Mouse (Mus musculus): ENCODE measurements around the gene Mmd2. TPM values are rescaled to one million over a fixed set of nuclear protein-coding genes. Genes with fewer than 3 reads are reported as not detected.

Gene Mmd2
- polyA plus RNA-seq, 1 experiment, result 96.9 TPM

- Histone ChIP-seq H3K27ac (ENCODE audit: insufficient read depth, low read length) (no peak overlapping the region), H3K4me3 (ENCODE audit: insufficient read depth, low read length) (no peak overlapping the region), H3K4me1 (ENCODE audit: control insufficient read depth, insufficient read depth, low read length) (no peaks in the 10 kb centered on the region)
- no peak for TF ChIP-seq POLR2A (IDR thresholded peaks at IDR 0.05; ENCODE audit: extremely low read depth, insufficient read depth, low read length)
These were observed 73.2 kb downstream of the Mmd2 start for GRCm38 (mm10) chr5:142535388-142535787.

- TF ChIP-seq POLR2A (IDR thresholded peaks at IDR 0.05; ENCODE audit: extremely low read depth, insufficient read depth, low read length) (no peak), CTCF (IDR thresholded peaks at IDR 0.05; ENCODE audit: extremely low read depth, insufficient read depth, low read length) (no peak)
- H3K4me3 ChIP-seq (ENCODE audit: insufficient read depth, low read length), result no peak within 1 kb of the TSS
- no peaks in the 10 kb centered on the region for H3K4me1 ChIP-seq (ENCODE audit: control insufficient read depth, insufficient read depth, low read length)
- H3K27ac ChIP-seq (ENCODE audit: insufficient read depth, low read length), result no peak within 1 kb of the TSS
These were observed 78.7 kb downstream of the Mmd2 start, which contains the start of gene Papolb for GRCm38 (mm10) chr5:142529915-142530314. Gene Papolb (minus strand): TSS chr5:142530076.

- Histone ChIP-seq H3K4me1 (ENCODE audit: control insufficient read depth, insufficient read depth, low read length) (no peaks in the 10 kb centered on the region), H3K4me3 (ENCODE audit: insufficient read depth, low read length) (no peak overlapping the region), H3K27ac (ENCODE audit: insufficient read depth, low read length) (no peak overlapping the region)
- TF ChIP-seq POLR2A (IDR thresholded peaks at IDR 0.05; ENCODE audit: extremely low read depth, insufficient read depth, low read length) (no peak), CTCF (IDR thresholded peaks at IDR 0.05; ENCODE audit: extremely low read depth, insufficient read depth, low read length) (no peak)
These were observed 83.7 kb downstream of the Mmd2 start for GRCm38 (mm10) chr5:142524711-142525464.

- TF ChIP-seq CTCF (IDR thresholded peaks at IDR 0.05; ENCODE audit: extremely low read depth, insufficient read depth, low read length) (no peak), POLR2A (IDR thresholded peaks at IDR 0.05; ENCODE audit: extremely low read depth, insufficient read depth, low read length) (no peak)
- H3K27ac ChIP-seq (ENCODE audit: insufficient read depth, low read length), result no peak overlapping the region
- H3K4me1 ChIP-seq (ENCODE audit: control insufficient read depth, insufficient read depth, low read length), result peaks cover 3% of the 10 kb centered on the region; the same call in 1 of the 2 replicates
- no peak overlapping the region for H3K4me3 ChIP-seq (ENCODE audit: insufficient read depth, low read length)
These were observed 87.3 kb downstream of the Mmd2 start for GRCm38 (mm10) chr5:142521195-142521866.

GRCm38 (mm10) chr5:142520360-142520759 lies 88.2 kb downstream of the Mmd2 start:
- TF ChIP-seq CTCF (IDR thresholded peaks at IDR 0.05; ENCODE audit: extremely low read depth, insufficient read depth, low read length), result no peak
- TF ChIP-seq POLR2A (IDR thresholded peaks at IDR 0.05; ENCODE audit: extremely low read depth, insufficient read depth, low read length), result no peak
- Histone ChIP-seq H3K4me3 (ENCODE audit: insufficient read depth, low read length) (no peak overlapping the region), H3K27ac (ENCODE audit: insufficient read depth, low read length) (no peak overlapping the region), H3K4me1 (ENCODE audit: control insufficient read depth, insufficient read depth, low read length) (peaks cover 3% of the 10 kb centered on the region; the same call in 1 of the 2 replicates)

GRCm38 (mm10) chr5:142518973-142519372 lies 89.6 kb downstream of the Mmd2 start:
- Histone ChIP-seq H3K4me1 (ENCODE audit: control insufficient read depth, insufficient read depth, low read length) (peaks cover 3% of the 10 kb centered on the region; the same call in 1 of the 2 replicates), H3K27ac (ENCODE audit: insufficient read depth, low read length) (no peak overlapping the region), H3K4me3 (ENCODE audit: insufficient read depth, low read length) (no peak overlapping the region)
- no peak for TF ChIP-seq POLR2A (IDR thresholded peaks at IDR 0.05; ENCODE audit: extremely low read depth, insufficient read depth, low read length)
- TF ChIP-seq CTCF (IDR thresholded peaks at IDR 0.05; ENCODE audit: extremely low read depth, insufficient read depth, low read length), result no peak

Other genes with a start within 250 kb of the Mmd2 start
- gene Foxk1, start 207.3 kb downstream of the Mmd2 start, polyA plus RNA-seq (2012; rRNA removed), result 19.4 and 21.1 TPM in 2 replicates
- gene Ap5z1, start 144.9 kb downstream of the Mmd2 start, polyA plus RNA-seq (2012; rRNA removed), result 31.5 and 32.5 TPM in 2 replicates
- 0.30 and 0.31 TPM in 2 replicates for gene Papolb, start 78.7 kb downstream of the Mmd2 start, polyA plus RNA-seq (2012; rRNA removed)
- gene Radil, start 57.7 kb downstream of the Mmd2 start, polyA plus RNA-seq (2012; rRNA removed), result 16.5 and 17.7 TPM in 2 replicates
- gene Wipi2, start 18.9 kb upstream of the Mmd2 start, polyA plus RNA-seq (2012; rRNA removed), result 72.2 and 74.3 TPM in 2 replicates
- gene Slc29a4, start 83.7 kb upstream of the Mmd2 start, polyA plus RNA-seq (2012; rRNA removed), result 7.9 and 12.4 TPM in 2 replicates
- 29.6 and 31.7 TPM in 2 replicates for gene Tnrc18, start 208.9 kb upstream of the Mmd2 start, polyA plus RNA-seq (2012; rRNA removed)

Measured in cortical plate, adult 2 months (tissue).